Mouse (Mus musculus): ENCODE measurements around the gene Lrig2.

GRCm38 (mm10) chr3:104396067-104396735, 115.5 kb downstream of the Lrig2 start:
- TF ChIP-seq ZC3H11A (IDR thresholded peaks at IDR 0.05; ENCODE audit: borderline replicate concordance, low read depth, low read length) (no peak), MAFK (IDR thresholded peaks at IDR 0.05; ENCODE audit: insufficient read depth, low read depth, low read length) (no peak), HCFC1 (IDR thresholded peaks at IDR 0.05; ENCODE audit: borderline replicate concordance, insufficient read depth, low read length) (no peak), CHD2 (IDR thresholded peaks at IDR 0.05; ENCODE audit: low read depth, low read length) (no peak), ZNF384 (IDR thresholded peaks at IDR 0.05; ENCODE audit: low read depth, low read length) (no peak)
